Mouse (Mus musculus) embryonic facial prominence, embryonic 14.5 days (tissue): ENCODE measurements around the gene Hspa1a. TPM values are rescaled to one million over a fixed set of nuclear protein-coding genes. Genes with fewer than 3 reads are reported as not detected.
"Not testable (repeated sequence)": the region's sequence is repeated elsewhere in the genome, so short reads cannot be mapped to it uniquely, and the experiment has no call there.

Experiments
- ATAC-seq: fragments of 200-750 bp; cut with Nextera tagmentation; 2 replicates; pipeline ENCODE4 v1.8.0; 2017; ENCODE audit warnings: low read depth, moderate number of reproducible peaks, moderate TSS enrichment
- DNase-seq: peaks from one replicate; pipeline ENCODE4 v3.0.0-alpha.2; 2015; ENCODE audit warnings: low spot score
- H3K27ac ChIP-seq: fragments of 300-500 bp; sonication (generic); replicated peaks from 2 replicates; pipeline ENCODE4 v1.5.1; 2014; ENCODE audit warnings: low read depth, mild to moderate bottlenecking, low read length, moderate library complexity
- H3K27me3 ChIP-seq: fragments of 300-500 bp; sonication (generic); replicated peaks from 2 replicates; pipeline ENCODE4 v1.6.1; 2014; ENCODE audit warnings: low read length; ENCODE audit not compliant: control insufficient read depth, insufficient read depth
- H3K36me3 ChIP-seq: fragments of 300-500 bp; sonication (generic); 2 replicates; pipeline ENCODE4 v1.6.1; 2014; ENCODE audit warnings: low read length, mixed read lengths; ENCODE audit not compliant: control insufficient read depth, insufficient read depth
- H3K4me1 ChIP-seq: fragments of 300-500 bp; sonication (generic); 2 replicates; pipeline ENCODE4 v1.6.1; 2014; ENCODE audit warnings: antibody characterized with exemption, low read length; ENCODE audit not compliant: control insufficient read depth, insufficient read depth
- H3K4me2 ChIP-seq: fragments of 300-500 bp; sonication (generic); 2 replicates; pipeline ENCODE4 v1.6.1; 2014; ENCODE audit warnings: low read depth, mild to moderate bottlenecking, low read length, moderate library complexity, mixed read lengths
- H3K4me3 ChIP-seq: fragments of 300-500 bp; sonication (generic); 2 replicates; pipeline ENCODE4 v1.5.1; 2014; ENCODE audit warnings: low read depth, mild to moderate bottlenecking, low read length
- H3K9ac ChIP-seq: fragments of 300-500 bp; sonication (generic); 2 replicates; pipeline ENCODE4 v1.6.1; 2014; ENCODE audit warnings: low read depth, mild to moderate bottlenecking, low read length, moderate library complexity, mixed read lengths
- H3K9me3 ChIP-seq: fragments of 300-500 bp; sonication (generic); 2 replicates; pipeline ENCODE4 v1.6.1; 2016; ENCODE audit warnings: low read length; ENCODE audit not compliant: control insufficient read depth
- whole genome bisulfite sequencing: fragments of 180-500 bp; shearing (Covaris S2); extraction: QIAGEN DNeasy Blood & Tissue Kit; methylation state at CpG from one replicate; pipeline ENCODE4 v1.1.7; 2014; 5-methylcytosine and 5-hydroxymethylcytosine counted together
- polyA plus RNA-seq: library from polyadenylated mRNA; unstranded; fragments of >200 nt; fragmentation: Nextera tagmentation; extraction: Ambion mirVana; gene quantifications from 2 replicates; pipeline ENCODE4 v1.2.1, GENCODE M21; 2014

Hspa1a gene
- polyA plus RNA-seq, 1 experiment from 2014 or later: 7.3 TPM

- Histone ChIP-seq H3K9me3 (no peaks in the 10 kb centered on the region), H3K4me1 (peaks cover 4% of the 10 kb centered on the region; the same call in 1 of the 2 replicates), H3K4me3 (no peak overlapping the region), H3K4me2 (peak overlapping the region; percentile 91), H3K9ac (no peak overlapping the region), H3K27ac (no peak overlapping the region), H3K36me3 (peaks cover 21% of the 10 kb centered on the region), H3K27me3 (no peaks in the 10 kb centered on the region)
- ATAC-seq (no peak), DNase-seq (no peak)
- 40% methylated on average over 4 of the region's 4 CpGs for WGBS
Measured at GRCm38 (mm10) chr17:34949553-34949969, 22.4 kb downstream of the Hspa1a start.

GRCm38 (mm10) chr17:34948721-34949552 lies 23.0 kb downstream of the Hspa1a start:
- not testable (repeated sequence) for H3K9ac ChIP-seq, H3K27ac ChIP-seq, H3K27me3 ChIP-seq, DNase-seq, H3K4me2 ChIP-seq, H3K4me3 ChIP-seq, ATAC-seq, H3K9me3 ChIP-seq, H3K4me1 ChIP-seq
- WGBS: 65% methylated on average over 9 of the region's 9 CpGs
- H3K36me3 ChIP-seq: peaks cover 21% of the 10 kb centered on the region

GRCm38 (mm10) chr17:34947606-34948005 lies 24.4 kb downstream of the Hspa1a start:
- Histone ChIP-seq H3K27ac (no peak overlapping the region), H3K9me3 (no peaks in the 10 kb centered on the region), H3K9ac (no peak overlapping the region), H3K27me3 (no peaks in the 10 kb centered on the region), H3K4me2 (no peak overlapping the region), H3K4me3 (no peak overlapping the region), H3K36me3 (peaks cover 21% of the 10 kb centered on the region), H3K4me1 (peaks cover 4% of the 10 kb centered on the region; the same call in 1 of the 2 replicates)
- no peak for ATAC-seq
- 27% methylated on average over 8 of the region's 8 CpGs for WGBS
- no peak for DNase-seq

GRCm38 (mm10) chr17:34946486-34947140 lies 25.3 kb downstream of the Hspa1a start:
- Histone ChIP-seq H3K4me1 (peaks cover 7% of the 10 kb centered on the region; the same call in 1 of the 2 replicates), H3K4me2 (no peak overlapping the region), H3K9me3 (no peaks in the 10 kb centered on the region), H3K36me3 (peaks cover 21% of the 10 kb centered on the region), H3K9ac (no peak overlapping the region), H3K27me3 (no peaks in the 10 kb centered on the region), H3K27ac (no peak overlapping the region), H3K4me3 (no peak overlapping the region)
- ATAC-seq (no peak), DNase-seq (no peak)
- 88% methylated on average over 5 of the region's 5 CpGs for WGBS

GRCm38 (mm10) chr17:34944362-34944761 lies 27.6 kb downstream of the Hspa1a start:
- Histone ChIP-seq H3K9me3 (no peaks in the 10 kb centered on the region), H3K4me1 (peaks cover 5% of the 10 kb centered on the region; the same call in 1 of the 2 replicates), H3K27me3 (no peaks in the 10 kb centered on the region), H3K9ac (no peak overlapping the region), H3K27ac (no peak overlapping the region), H3K36me3 (peaks cover under 1% of the 10 kb centered on the region), H3K4me2 (no peak overlapping the region), H3K4me3 (no peak overlapping the region)
- DNase-seq (no peak), ATAC-seq (no peak)

GRCm38 (mm10) chr17:34943128-34943815 lies 28.7 kb downstream of the Hspa1a start:
- H3K9me3 ChIP-seq: no peaks in the 10 kb centered on the region
- no peak overlapping the region for H3K4me2 ChIP-seq
- no peak overlapping the region for H3K4me3 ChIP-seq
- H3K27me3 ChIP-seq: no peaks in the 10 kb centered on the region
- H3K4me1 ChIP-seq: peaks cover 5% of the 10 kb centered on the region; the same call in 1 of the 2 replicates
- H3K27ac ChIP-seq: no peak overlapping the region
- no peak overlapping the region for H3K9ac ChIP-seq
- no peak for ATAC-seq
- no peaks in the 10 kb centered on the region for H3K36me3 ChIP-seq
- DNase-seq: no peak
- 76% methylated on average over 4 of the region's 4 CpGs for WGBS

GRCm38 (mm10) chr17:34941344-34942041 lies 30.5 kb downstream of the Hspa1a start:
- no peak overlapping the region for H3K27ac ChIP-seq
- peak overlapping the region; percentile 51 for H3K9ac ChIP-seq
- H3K27me3 ChIP-seq: no peaks in the 10 kb centered on the region
- DNase-seq (no peak), ATAC-seq (peak; percentile 22; the same call in 1 of the 2 replicates)
- no peaks in the 10 kb centered on the region for H3K9me3 ChIP-seq
- WGBS: 6% methylated on average over 15 of the region's 15 CpGs
- H3K4me2 ChIP-seq: peak overlapping the region; percentile 50
- H3K36me3 ChIP-seq: no peaks in the 10 kb centered on the region
- peaks cover 5% of the 10 kb centered on the region; the same call in 1 of the 2 replicates for H3K4me1 ChIP-seq
- H3K4me3 ChIP-seq: peak overlapping the region; percentile 20

GRCm38 (mm10) chr17:34937960-34938505 lies 33.9 kb downstream of the Hspa1a start:
- ATAC-seq (no peak), DNase-seq (no peak)
- 82% methylated on average over 6 of the region's 6 CpGs for WGBS

More at GRCm38 (mm10) chr17:34937960-34938505, 33.9 kb downstream of the Hspa1a start:
- no peaks in the 10 kb centered on the region for H3K27me3 ChIP-seq
- H3K36me3 ChIP-seq: peaks cover 5% of the 10 kb centered on the region; the same call in 1 of the 2 replicates
- H3K9ac ChIP-seq: no peak overlapping the region
- peaks cover 5% of the 10 kb centered on the region; the same call in 1 of the 2 replicates for H3K4me1 ChIP-seq
- H3K4me2 ChIP-seq: no peak overlapping the region
- no peaks in the 10 kb centered on the region for H3K9me3 ChIP-seq
- H3K4me3 ChIP-seq: no peak overlapping the region
- no peak overlapping the region for H3K27ac ChIP-seq
